Mouse (Mus musculus) limb, embryonic 14.5 days (tissue): ENCODE data around the gene Ptch1. TPM values are rescaled to one million over a fixed set of nuclear protein-coding genes. Genes with fewer than 3 reads are reported as not detected.
A peak's percentile ranks its signal among the peaks of the same experiment; 100 is the strongest.

Experiments
- ATAC-seq: fragments of 200-750 bp; cut with Nextera tagmentation; 2 replicates; pipeline ENCODE4 v1.8.0; 2017; ENCODE audit warnings: low read depth, moderate number of reproducible peaks, moderate TSS enrichment; ENCODE audit not compliant: low FRiP score
- DNase-seq: peaks from one replicate; pipeline ENCODE4 v3.0.0-alpha.2; 2015; ENCODE audit warnings: low spot score
- H3K27ac ChIP-seq: fragments of 300-500 bp; sonication (generic); replicated peaks from 2 replicates; pipeline ENCODE4 v1.5.1; 2014; ENCODE audit warnings: low read depth, mild to moderate bottlenecking, low read length, moderate library complexity, mixed read lengths
- H3K27me3 ChIP-seq: fragments of 300-500 bp; sonication (generic); 2 replicates; pipeline ENCODE4 v1.6.1; 2014; ENCODE audit warnings: low read length, mixed read lengths; ENCODE audit not compliant: control insufficient read depth, insufficient read depth
- H3K36me3 ChIP-seq: fragments of 300-500 bp; sonication (generic); 2 replicates; pipeline ENCODE4 v1.6.1; 2014; ENCODE audit warnings: mild to moderate bottlenecking, low read length, moderate library complexity, mixed read lengths; ENCODE audit not compliant: control insufficient read depth, insufficient read depth
- H3K4me1 ChIP-seq: fragments of 300-500 bp; sonication (generic); 2 replicates; pipeline ENCODE4 v1.6.1; 2014; ENCODE audit warnings: antibody characterized with exemption, low read length, mixed read lengths; ENCODE audit not compliant: control insufficient read depth, insufficient read depth
- H3K4me2 ChIP-seq: fragments of 300-500 bp; sonication (generic); replicated peaks from 2 replicates; pipeline ENCODE4 v1.6.1; 2014; ENCODE audit warnings: low read depth, mild to moderate bottlenecking, low read length, moderate library complexity; ENCODE audit not compliant: severe bottlenecking
- H3K4me3 ChIP-seq: fragments of 300-500 bp; sonication (generic); replicated peaks from 2 replicates; pipeline ENCODE4 v1.5.1; 2014; ENCODE audit warnings: low read length
- H3K9ac ChIP-seq: fragments of 300-500 bp; sonication (generic); 2 replicates; pipeline ENCODE4 v1.6.1; 2014; ENCODE audit warnings: mild to moderate bottlenecking, low read depth, low read length, moderate library complexity; ENCODE audit not compliant: severe bottlenecking
- H3K9me3 ChIP-seq: fragments of 300-500 bp; sonication (generic); 2 replicates; pipeline ENCODE4 v1.6.1; 2016; ENCODE audit warnings: low read length; ENCODE audit not compliant: control insufficient read depth
- POLR2A ChIP-seq: fragments of 200-500 bp; IDR thresholded peaks from 2 replicates; pipeline ENCODE4 v1.8.0; 2012; ENCODE audit warnings: inconsistent platforms, mild to moderate bottlenecking, moderate library complexity, borderline replicate concordance; ENCODE audit not compliant: insufficient read depth, insufficient read length; ENCODE audit errors: extremely low read depth
- WGBS: fragments of 180-500 bp; shearing (Covaris S2); extraction: QIAGEN DNeasy Blood & Tissue Kit; methylation state at CpG from one replicate; pipeline ENCODE4 v1.1.7; 2014; 5-methylcytosine and 5-hydroxymethylcytosine counted together
- polyA plus RNA-seq, 2 experiments: library from polyadenylated mRNA; depleted of rRNA in 1 of 2; stranded (reverse) in 1 of 2; unstranded in 1 of 2; fragments of >200 nt; fragmentation: Nextera tagmentation in 1 of 2; extraction: Ambion mirVana in 1 of 2; gene quantifications; 2 replicates each; pipeline versions ENCODE4 v1.2.1 to v1.2.3; 2012 to 2014

The Ptch1 gene
- polyA plus RNA-seq, 2 experiments = 31.0 to 45.9 TPM

GRCm38 (mm10) chr13:63534981-63535380 lies 38.4 kb downstream of the Ptch1 start:
- H3K36me3 ChIP-seq = peaks cover 99% of the 10 kb centered on the region
- no peak for DNase-seq
- H3K27me3 ChIP-seq = no peaks in the 10 kb centered on the region
- 47% methylated on average over 4 of the region's 4 CpGs for WGBS
- H3K9ac ChIP-seq = no peak overlapping the region
- no peak overlapping the region for H3K4me2 ChIP-seq
- peaks cover 14% of the 10 kb centered on the region; the same call in 1 of the 2 replicates for H3K4me1 ChIP-seq
- ATAC-seq = no peak
- H3K9me3 ChIP-seq = no peaks in the 10 kb centered on the region
- no peak overlapping the region for H3K4me3 ChIP-seq
- H3K27ac ChIP-seq = no peak overlapping the region
- TF ChIP-seq POLR2A = no peak

GRCm38 (mm10) chr13:63530857-63531256 lies 42.5 kb downstream of the Ptch1 start:
- DNase-seq = no peak
- Histone ChIP-seq H3K27me3 (no peaks in the 10 kb centered on the region), H3K4me3 (no peak overlapping the region), H3K9ac (no peak overlapping the region), H3K27ac (no peak overlapping the region), H3K36me3 (peaks cover 80% of the 10 kb centered on the region), H3K4me1 (peaks cover 51% of the 10 kb centered on the region), H3K9me3 (no peaks in the 10 kb centered on the region), H3K4me2 (no peak overlapping the region)
- TF ChIP-seq POLR2A = no peak
- WGBS = 83% methylated on average over 9 of the region's 9 CpGs
- ATAC-seq = no peak

- H3K27me3 ChIP-seq = no peaks in the 10 kb centered on the region
- H3K9ac ChIP-seq = no peak overlapping the region
- H3K4me2 ChIP-seq = no peak overlapping the region
- no peak for TF ChIP-seq POLR2A
- whole genome bisulfite sequencing = 50% methylated on average over 3 of the region's 3 CpGs
- H3K9me3 ChIP-seq = no peaks in the 10 kb centered on the region
- peaks cover 54% of the 10 kb centered on the region for H3K4me1 ChIP-seq
- no peak for DNase-seq
- peaks cover 75% of the 10 kb centered on the region for H3K36me3 ChIP-seq
- H3K4me3 ChIP-seq = no peak overlapping the region
- no peak overlapping the region for H3K27ac ChIP-seq
- no peak for ATAC-seq
These were observed 43.0 kb downstream of the Ptch1 start for GRCm38 (mm10) chr13:63530371-63530764.

GRCm38 (mm10) chr13:63529602-63530370 lies 43.6 kb downstream of the Ptch1 start:
- Histone ChIP-seq H3K4me2 (no peak overlapping the region), H3K4me3 (no peak overlapping the region), H3K4me1 (peaks cover 60% of the 10 kb centered on the region), H3K9ac (no peak overlapping the region), H3K36me3 (peaks cover 76% of the 10 kb centered on the region), H3K27me3 (no peaks in the 10 kb centered on the region), H3K27ac (no peak overlapping the region), H3K9me3 (no peaks in the 10 kb centered on the region)
- no peak for TF ChIP-seq POLR2A
- no peak for ATAC-seq
- 39% methylated on average over 3 of the region's 3 CpGs for WGBS
- DNase-seq = no peak

- 2% methylated on average over 2 of the region's 2 CpGs for WGBS
- ATAC-seq (no peak; the same call in 1 of the 2 replicates), DNase-seq (no peak)
- H3K9me3 ChIP-seq = no peaks in the 10 kb centered on the region
- H3K4me3 ChIP-seq = no peak overlapping the region
- H3K4me2 ChIP-seq = 0 out of 2 replicates have a peak overlapping the region, but pooled peaks have one; percentile 15
- no peaks in the 10 kb centered on the region for H3K27me3 ChIP-seq
- H3K9ac ChIP-seq = no peak overlapping the region
- peaks cover 74% of the 10 kb centered on the region for H3K36me3 ChIP-seq
- no peak overlapping the region for H3K27ac ChIP-seq
- H3K4me1 ChIP-seq = peaks cover 69% of the 10 kb centered on the region
- no peak for TF ChIP-seq POLR2A
These were observed 44.5 kb downstream of the Ptch1 start for GRCm38 (mm10) chr13:63528852-63529251.
